Mouse (Mus musculus) urinary bladder, postnatal 0 days (tissue): ENCODE data around the gene Edc4. TPM values are rescaled to one million over a fixed set of nuclear protein-coding genes. Genes with fewer than 3 reads are reported as not detected.

ENCODE experiments used
- polyA plus RNA-seq: library from polyadenylated mRNA; unstranded; fragments of >200 nt; fragmentation: Nextera tagmentation; extraction: Ambion mirVana; gene quantifications from 2 replicates; pipeline ENCODE4 v1.2.1, GENCODE M21; 2015

The Edc4 gene
- 16.9 and 18.8 TPM in 2 replicates for polyA plus RNA-seq

GRCm38 (mm10) chr8:105880754-105881520 is at the start of gene Edc4:
Edc4 (plus strand) TSS chr8:105880881.

GRCm38 (mm10) chr8:105853178-105853577 is 27.5 kb upstream of the Edc4 start, which contains the start of gene Cenpt:
Cenpt (minus strand) TSS chr8:105853278.

GRCm38 (mm10) chr8:105854715-105855216 is 25.9 kb upstream of the Edc4 start, which contains the start of gene Thap11:
Thap11 (plus strand) TSS chr8:105855132.

GRCm38 (mm10) chr8:105860143-105860981 is 20.3 kb upstream of the Edc4 start, which contains the start of gene Nutf2:
Nutf2 (plus strand) TSS chr8:105860580.

GRCm38 (mm10) chr8:105893339-105893738 is 12.7 kb downstream of the Edc4 start, which contains the start of gene Nrn1l:
Nrn1l (plus strand) TSS chr8:105893567.

GRCm38 (mm10) chr8:105900180-105900940 is 19.7 kb downstream of the Edc4 start, which contains the start of gene Pskh1:
Pskh1 (plus strand) TSS chr8:105900441.

GRCm38 (mm10) chr8:105933762-105934161 is 53.1 kb downstream of the Edc4 start, which contains the start of gene Ctrl:
Ctrl (minus strand) TSS chr8:105933862.

GRCm38 (mm10) chr8:105938306-105938669 is 57.6 kb downstream of the Edc4 start, which contains the start of gene Psmb10:
Psmb10 (minus strand) TSS chr8:105938444.

GRCm38 (mm10) chr8:105943321-105943739 is 62.6 kb downstream of the Edc4 start, which contains the start of gene Lcat:
Lcat (minus strand) TSS chr8:105943382.

Other genes with a start within 250 kb of the Edc4 start
- gene Ctcf, start 244.3 kb upstream of the Edc4 start, polyA plus RNA-seq = 40.8 and 44.2 TPM in 2 replicates
- 9.2 and 13.5 TPM in 2 replicates for gene Agrp, start 243.5 kb upstream of the Edc4 start, polyA plus RNA-seq
- 0.08 and 0.12 TPM in 2 replicates for gene Carmil2, start 194.6 kb upstream of the Edc4 start, polyA plus RNA-seq
- 28.8 and 29.9 TPM in 2 replicates for gene Acd, start 179.8 kb upstream of the Edc4 start, polyA plus RNA-seq
- gene Pard6a, start 179.7 kb upstream of the Edc4 start, polyA plus RNA-seq = 10.8 and 11.4 TPM in 2 replicates
- not detected in 2 replicates for gene 4933405L10Rik, start 173.2 kb upstream of the Edc4 start, polyA plus RNA-seq
- 6.3 and 6.6 TPM in 2 replicates for gene Enkd1, start 172.7 kb upstream of the Edc4 start, polyA plus RNA-seq
- 8.4 and 11.5 TPM in 2 replicates for gene Gfod2, start 122.2 kb upstream of the Edc4 start, polyA plus RNA-seq
- 5.3 and 5.5 TPM in 2 replicates for gene Ranbp10, start 53.5 kb upstream of the Edc4 start, polyA plus RNA-seq
- gene Tsnaxip1, start 53.1 kb upstream of the Edc4 start, polyA plus RNA-seq = not detected in 2 replicates
- gene Cenpt, start 27.6 kb upstream of the Edc4 start, polyA plus RNA-seq = 12.8 and 15.9 TPM in 2 replicates
- 34.7 and 37.6 TPM in 2 replicates for gene Thap11, start 25.7 kb upstream of the Edc4 start, polyA plus RNA-seq
- 135 and 151 TPM in 2 replicates for gene Nutf2, start 20.3 kb upstream of the Edc4 start, polyA plus RNA-seq
- 0.30 and 0.36 TPM in 2 replicates for gene Nrn1l, start 12.7 kb downstream of the Edc4 start, polyA plus RNA-seq
- gene Pskh1, start 19.6 kb downstream of the Edc4 start, polyA plus RNA-seq = 16.9 and 17.5 TPM in 2 replicates
- 0.40 and 0.55 TPM in 2 replicates for gene Ctrl, start 53.0 kb downstream of the Edc4 start, polyA plus RNA-seq
- gene Psmb10, start 57.6 kb downstream of the Edc4 start, polyA plus RNA-seq = 41.7 and 50.9 TPM in 2 replicates
- gene Lcat, start 62.5 kb downstream of the Edc4 start, polyA plus RNA-seq = 0.81 and 0.85 TPM in 2 replicates
- 33.0 and 35.3 TPM in 2 replicates for gene Slc12a4, start 85.2 kb downstream of the Edc4 start, polyA plus RNA-seq
- 0.18 TPM in 1 of 2 replicates, not detected in the other for gene Dpep3, start 98.5 kb downstream of the Edc4 start, polyA plus RNA-seq
- 12.1 and 13.2 TPM in 2 replicates for gene Dus2, start 110.5 kb downstream of the Edc4 start, polyA plus RNA-seq
- gene Dpep2nb, start 125.1 kb downstream of the Edc4 start, polyA plus RNA-seq = not detected in 2 replicates
- gene Ddx28, start 131.0 kb downstream of the Edc4 start, polyA plus RNA-seq = 10.4 and 11.0 TPM in 2 replicates
- 2.9 and 3.2 TPM in 2 replicates for gene Nfatc3, start 178.0 kb downstream of the Edc4 start, polyA plus RNA-seq